Mouse (Mus musculus): ENCODE results near the gene Tomm34. TPM values are rescaled to one million over a fixed set of nuclear protein-coding genes. Genes with fewer than 3 reads are reported as not detected.

Tomm34 gene
- 24.2 and 26.3 TPM in 2 replicates for polyA plus RNA-seq (2012; rRNA removed)

GRCm38 (mm10) chr2:164070765-164071436, at the start of gene Tomm34:
Gene Tomm34 (minus strand): TSS chr2:164071169.

GRCm38 (mm10) chr2:164070142-164070764, 716 bp downstream of the Tomm34 start, which contains the start of gene Stk4:
Gene Stk4 (plus strand): TSS chr2:164070322.

GRCm38 (mm10) chr2:164025150-164025549, 45.8 kb downstream of the Tomm34 start, which contains the start of gene Pabpc1l:
Gene Pabpc1l (plus strand): TSS chr2:164025450.

Other genes with a start within 250 kb of the Tomm34 start
- gene Kcnk15, start 217.5 kb downstream of the Tomm34 start, polyA plus RNA-seq (2012; rRNA removed), result 0.06 TPM in 1 of 2 replicates, not detected in the other
- 0.08 and 0.11 TPM in 2 replicates for gene Rims4, start 152.5 kb downstream of the Tomm34 start, polyA plus RNA-seq (2012; rRNA removed)
- gene Ywhab, start 76.2 kb downstream of the Tomm34 start, polyA plus RNA-seq (2012; rRNA removed), result 23.0 and 23.8 TPM in 2 replicates
- 0.06 and 0.25 TPM in 2 replicates for gene Pabpc1l, start 45.7 kb downstream of the Tomm34 start, polyA plus RNA-seq (2012; rRNA removed)
- 3.3 and 3.8 TPM in 2 replicates for gene Stk4, start 847 bp downstream of the Tomm34 start, polyA plus RNA-seq (2012; rRNA removed)
- gene Kcns1, start 99.9 kb upstream of the Tomm34 start, polyA plus RNA-seq (2012; rRNA removed), result 0.08 and 0.40 TPM in 2 replicates
- 10.8 and 14.8 TPM in 2 replicates for gene Wfdc5, start 111.6 kb upstream of the Tomm34 start, polyA plus RNA-seq (2012; rRNA removed)
- 2.2 and 4.7 TPM in 2 replicates for gene Wfdc12, start 119.4 kb upstream of the Tomm34 start, polyA plus RNA-seq (2012; rRNA removed)
- not detected in 2 replicates for gene Wfdc15a, start 129.0 kb upstream of the Tomm34 start, polyA plus RNA-seq (2012; rRNA removed)
- gene Wfdc15b, start 150.5 kb upstream of the Tomm34 start, polyA plus RNA-seq (2012; rRNA removed), result 1.7 TPM in 1 of 2 replicates, not detected in the other
- not detected in 2 replicates for gene Svs2, start 167.3 kb upstream of the Tomm34 start, polyA plus RNA-seq (2012; rRNA removed)
- not detected in 2 replicates for gene Svs3b, start 185.5 kb upstream of the Tomm34 start, polyA plus RNA-seq (2012; rRNA removed)
- gene Svs4, start 207.3 kb upstream of the Tomm34 start, polyA plus RNA-seq (2012; rRNA removed), result not detected in 2 replicates
- not detected in 2 replicates for gene Svs3a, start 218.1 kb upstream of the Tomm34 start, polyA plus RNA-seq (2012; rRNA removed)
- not detected in 2 replicates for gene Svs6, start 245.6 kb upstream of the Tomm34 start, polyA plus RNA-seq (2012; rRNA removed)

Data from stomach, adult 2 months (tissue).